Mouse (Mus musculus) ES-E14 (cell line): ENCODE results near the gene Dstyk. TPM values are rescaled to one million over a fixed set of nuclear protein-coding genes. Genes with fewer than 3 reads are reported as not detected.
A peak's percentile ranks its signal among the peaks of the same experiment; 100 is the strongest.

ENCODE experiments used
- DNase-seq: peaks from one replicate; pipeline ENCODE4 v3.0.0-alpha.2; 2013; ENCODE audit warnings: low read depth, low spot score
- H3K27ac ChIP-seq: 2 replicates; pipeline ENCODE4 v1.5.1; 2012; ENCODE audit warnings: low read depth, mild to moderate bottlenecking, low read length, moderate library complexity, mixed read lengths; ENCODE audit not compliant: poor library complexity, insufficient read depth, severe bottlenecking
- H3K36me3 ChIP-seq: 2 replicates; pipeline ENCODE4 v1.6.1; 2012; ENCODE audit warnings: mild to moderate bottlenecking, low read length, moderate library complexity, mixed read lengths; ENCODE audit not compliant: control insufficient read depth, poor library complexity, insufficient read depth, severe bottlenecking
- H3K4me1 ChIP-seq, 2 experiments: fragments of 150-350 bp in 1 of 2; sonication (generic) in 1 of 2; 2 replicates each; pipeline ENCODE4 v1.6.1; 2012; ENCODE audit warnings: low read length in 2 of 2, mild to moderate bottlenecking in 1 of 2, mixed read lengths in 1 of 2; ENCODE audit not compliant: control insufficient read depth in 2 of 2, insufficient read depth in 2 of 2, poor library complexity in 1 of 2
- H3K4me3 ChIP-seq, 2 experiments: fragments of 150-350 bp in 1 of 2; sonication (generic) in 1 of 2; 2 replicates each; pipeline ENCODE4 v1.5.1; 2012; ENCODE audit warnings: low read length in 2 of 2, low read depth in 1 of 2, mild to moderate bottlenecking in 1 of 2, mixed read lengths in 1 of 2; ENCODE audit not compliant: insufficient read depth in 1 of 2, poor library complexity in 1 of 2, severe bottlenecking in 1 of 2
- H3K9ac ChIP-seq: 2 replicates; pipeline ENCODE4 v1.6.1; 2012; ENCODE audit warnings: low read depth, mild to moderate bottlenecking, low read length, mixed read lengths; ENCODE audit not compliant: poor library complexity, insufficient read depth, severe bottlenecking
- H3K9me3 ChIP-seq: fragments of 150-350 bp; sonication (generic); 2 replicates; pipeline ENCODE4 v1.6.1; 2012; ENCODE audit warnings: low read depth, mild to moderate bottlenecking, low read length; ENCODE audit not compliant: control insufficient read depth, insufficient read depth
- CHD2 ChIP-seq: IDR thresholded peaks from 2 replicates; pipeline ENCODE4 v1.6.1; 2014; ENCODE audit warnings: mild to moderate bottlenecking, low read depth, low read length, inconsistent platforms
- HCFC1 ChIP-seq: IDR thresholded peaks from 2 replicates; pipeline ENCODE4 v1.6.1; 2012; ENCODE audit warnings: low read length, inconsistent platforms, borderline replicate concordance; ENCODE audit not compliant: insufficient read depth
- MAFK ChIP-seq: IDR thresholded peaks from 2 replicates; pipeline ENCODE4 v1.6.1; 2014; ENCODE audit warnings: mild to moderate bottlenecking, low read depth, low read length, inconsistent platforms; ENCODE audit not compliant: insufficient read depth
- ZC3H11A ChIP-seq: IDR thresholded peaks from 2 replicates; pipeline ENCODE4 v1.6.1; 2012; ENCODE audit warnings: low read depth, mild to moderate bottlenecking, inconsistent platforms, low read length, borderline replicate concordance
- ZNF384 ChIP-seq: IDR thresholded peaks from 2 replicates; pipeline ENCODE4 v1.6.1; 2012; ENCODE audit warnings: low read depth, low read length, inconsistent platforms
- in situ Hi-C, 2 experiments: fragments of 600-800 bp; cut with MboI; formaldehyde crosslinking; loops; one replicate each; pipeline ENCODE4 v1.15.1; 2025; ENCODE audit warnings: low sequenced_read_pairs in 2 of 2, inconsistent platforms in 1 of 2; ENCODE audit not compliant: unreplicated experiment in 2 of 2
- total RNA-seq: library from RNA; depleted of rRNA; stranded (reverse); fragments of 300-350 nt; gene quantifications from 2 replicates; pipeline ENCODE4 v1.2.3, GENCODE M21; 2012

The Dstyk gene
- total RNA-seq, 1 experiment, result 6.5 TPM

DNA sequence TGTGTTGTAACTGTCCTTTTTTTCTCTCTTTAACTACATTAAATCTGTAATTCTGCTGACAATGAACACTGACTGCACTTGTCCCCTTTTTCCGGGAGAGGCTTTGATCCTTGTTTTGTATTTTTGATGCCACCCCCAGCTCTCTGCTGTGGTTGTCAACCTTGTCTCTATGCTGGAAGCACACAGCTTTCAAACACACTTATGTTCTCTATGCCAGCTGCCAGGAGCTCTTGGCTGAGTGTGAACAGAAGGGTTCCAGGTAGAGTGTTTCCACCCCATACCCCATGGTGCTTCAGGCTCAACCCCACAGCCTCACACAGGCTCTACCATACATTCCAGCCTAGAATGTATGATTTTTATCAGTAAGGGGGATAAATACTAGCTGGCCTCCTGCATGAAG, 57.1 kb downstream of the Dstyk start:
- in situ Hi-C loops, result no loop called here
- no peak overlapping the region for H3K9ac ChIP-seq
- peak overlapping the region; percentile 44; the same call in 1 of the 2 replicates for H3K27ac ChIP-seq
- no peak for DNase-seq
- no peaks in the 10 kb centered on the region for H3K36me3 ChIP-seq
- TF ChIP-seq ZNF384 (no peak), HCFC1 (no peak), MAFK (no peak), CHD2 (no peak), ZC3H11A (no peak)
- no peak overlapping the region for H3K4me3 ChIP-seq
- no peaks in the 10 kb centered on the region for H3K9me3 ChIP-seq
- H3K4me1 ChIP-seq, result peaks cover 6% of the 10 kb centered on the region in 2 experiments; a peak in 3 of 4 replicates

DNA sequence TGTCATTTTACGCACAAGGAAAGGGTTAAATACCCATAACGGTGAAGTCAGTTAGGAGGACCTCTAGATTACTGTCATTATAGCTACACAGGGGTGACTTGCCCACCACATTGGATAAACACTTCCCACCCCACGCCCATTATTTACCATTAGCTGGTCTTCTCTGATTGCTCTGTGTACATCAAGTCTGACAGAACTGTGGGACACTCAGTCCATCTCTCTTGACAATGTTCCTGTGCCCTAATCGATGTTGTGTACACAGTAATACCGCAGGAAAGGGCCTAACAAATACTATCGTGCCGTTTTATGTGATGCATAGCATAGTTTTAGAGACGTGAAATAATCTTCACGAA, 59.2 kb downstream of the Dstyk start:
- no peak overlapping the region; the same call in 1 of the 2 replicates for H3K27ac ChIP-seq
- no peaks in the 10 kb centered on the region for H3K9me3 ChIP-seq
- H3K4me3 ChIP-seq, result peak overlapping the region; percentile 76 to 95
- no peak for DNase-seq
- H3K4me1 ChIP-seq, result peaks cover 6 to 9% of the 10 kb centered on the region in 2 experiments; a peak in 3 of 4 replicates
- H3K36me3 ChIP-seq, result no peaks in the 10 kb centered on the region
- peak overlapping the region; percentile 77; the same call in 1 of the 2 replicates for H3K9ac ChIP-seq
- in situ Hi-C loops, result no loop called here
- TF ChIP-seq ZNF384, result 0 out of 2 replicates have a peak, but pooled peaks have one; percentile 37
- TF ChIP-seq MAFK, result no peak

DNA sequence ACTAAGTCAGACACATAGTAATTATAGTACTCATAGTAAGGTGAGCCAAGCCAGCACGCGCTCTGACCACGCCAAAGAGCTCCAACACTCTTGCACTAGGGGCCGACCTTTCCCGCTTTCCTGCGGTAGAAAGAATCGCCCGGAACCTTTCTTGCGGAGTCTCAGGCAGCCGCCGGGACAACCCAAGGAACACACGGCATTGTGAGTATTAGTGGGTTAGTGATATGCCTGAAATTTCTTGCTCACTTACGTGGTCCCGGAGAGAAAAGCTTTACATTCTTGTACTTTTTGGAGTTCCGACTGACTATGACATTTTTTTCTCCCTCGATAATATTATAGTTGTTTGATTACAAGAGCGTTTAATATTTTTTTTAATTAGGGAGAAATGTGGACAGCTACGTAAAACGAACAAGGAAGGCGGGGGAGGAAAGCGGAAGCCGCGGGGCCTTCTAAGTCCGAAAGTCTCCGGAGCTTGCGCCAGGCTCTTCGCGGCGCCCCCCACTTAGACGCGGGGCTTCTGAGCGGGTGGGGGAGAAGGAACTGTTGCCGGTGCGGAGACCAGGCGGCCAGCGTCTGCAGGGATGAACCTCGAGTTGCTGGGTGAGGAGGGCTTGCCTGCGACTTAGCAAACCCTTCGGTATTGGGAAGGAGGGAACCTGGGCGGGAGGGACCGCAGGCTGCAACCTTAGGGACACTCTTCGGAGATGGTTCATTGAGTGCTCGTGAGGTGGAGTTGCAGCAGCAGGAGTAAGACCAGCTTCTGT, 59.8 kb downstream of the Dstyk start, which contains the start of gene Rbbp5:
TSS of gene Rbbp5 (plus strand) at position 438 of the 764 bp plus-strand sequence.
- Histone ChIP-seq H3K9ac (peak within 1 kb of the TSS; percentile 95), H3K36me3 (no peaks in the 10 kb centered on the region), H3K27ac (peak within 1 kb of the TSS; percentile 30), H3K4me1 (peaks cover 6 to 8% of the 10 kb centered on the region in 2 experiments; a peak in 2 of 4 replicates), H3K4me3 (peak within 1 kb of the TSS; percentile 76 to 95), H3K9me3 (no peaks in the 10 kb centered on the region)
- in situ Hi-C loops, result no loop called here
- peak; percentile 83 for DNase-seq
- TF ChIP-seq ZNF384 (no peak; the same call in 1 of the 2 replicates), CHD2 (peak; percentile 37; the same call in 1 of the 2 replicates), HCFC1 (peak; percentile 89)

DNA sequence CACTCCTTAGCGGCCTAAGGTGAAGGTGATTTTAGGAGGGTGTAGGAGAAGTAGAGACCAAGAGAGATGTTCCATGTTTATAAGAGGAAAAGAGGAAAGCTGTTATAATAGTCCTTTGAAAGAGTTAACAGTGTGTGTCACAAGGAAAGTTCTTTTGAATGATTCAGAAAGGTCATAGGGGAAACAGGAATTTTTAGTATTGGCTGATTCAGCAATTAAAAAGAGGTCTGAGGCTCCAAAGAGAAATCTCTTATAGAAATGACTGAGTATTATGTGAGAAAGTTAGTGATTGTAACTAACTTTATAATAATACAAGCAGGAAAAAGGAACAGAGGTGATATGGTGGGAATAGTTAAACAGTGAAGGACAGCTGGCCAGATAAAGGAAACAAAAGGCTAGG, 62.1 kb downstream of the Dstyk start:
- no peak overlapping the region for H3K27ac ChIP-seq

More for the DNA sequence above, 62.1 kb downstream of the Dstyk start:
- no peaks in the 10 kb centered on the region; the same call in 1 of the 2 replicates for H3K36me3 ChIP-seq
- no peaks in the 10 kb centered on the region for H3K9me3 ChIP-seq
- H3K9ac ChIP-seq, result no peak overlapping the region; the same call in 1 of the 2 replicates
- in situ Hi-C loops, result no loop called here
- H3K4me1 ChIP-seq, result peaks cover 6% of the 10 kb centered on the region in 2 experiments; a peak in 2 of 4 replicates
- no peak overlapping the region for H3K4me3 ChIP-seq
- TF ChIP-seq ZNF384, result no peak
- TF ChIP-seq MAFK, result peak; percentile 60; the same call in 1 of the 2 replicates
- no peak for TF ChIP-seq ZC3H11A
- no peak for TF ChIP-seq HCFC1
- TF ChIP-seq CHD2, result no peak
- no peak for DNase-seq
